Mouse (Mus musculus) liver (tissue): ENCODE data around the gene Ptn.

Experiments used
- DNase-seq: peaks from one replicate; pipeline ENCODE4 v3.0.0-alpha.2; 2020; ENCODE audit warnings: mixed read lengths

Ptn gene

GRCm38 (mm10) chr6:36809747-36810285, at the start of gene Ptn:
TSS of gene Ptn (minus strand) at chr6:36810220.
- DNase-seq: peak; percentile 30

- DNase-seq: no peak
These were observed 48.4 kb upstream of the Ptn start for GRCm38 (mm10) chr6:36858258-36859041.

- no peak for DNase-seq
These were observed 47.7 kb upstream of the Ptn start for GRCm38 (mm10) chr6:36857627-36858257.

- DNase-seq: peak; percentile 45
These were observed 40.6 kb upstream of the Ptn start for GRCm38 (mm10) chr6:36850422-36851129.

- DNase-seq: no peak
These were observed 35.3 kb upstream of the Ptn start for GRCm38 (mm10) chr6:36845288-36845687.

- DNase-seq: no peak
These were observed 34.2 kb upstream of the Ptn start for GRCm38 (mm10) chr6:36844258-36844657.

- no peak for DNase-seq
These were observed 33.0 kb upstream of the Ptn start for GRCm38 (mm10) chr6:36843031-36843488.

GRCm38 (mm10) chr6:36842101-36842922, 32.3 kb upstream of the Ptn start:
- no peak for DNase-seq

- no peak for DNase-seq
These were observed 31.7 kb upstream of the Ptn start for GRCm38 (mm10) chr6:36841701-36842100.

GRCm38 (mm10) chr6:36841174-36841573, 31.2 kb upstream of the Ptn start:
- DNase-seq: no peak

- DNase-seq: no peak
These were observed 28.7 kb upstream of the Ptn start for GRCm38 (mm10) chr6:36838747-36839146.

GRCm38 (mm10) chr6:36835351-36835750, 25.3 kb upstream of the Ptn start:
- no peak for DNase-seq

- no peak for DNase-seq
These were observed 24.8 kb upstream of the Ptn start for GRCm38 (mm10) chr6:36834695-36835265.

- no peak for DNase-seq
These were observed 22.7 kb upstream of the Ptn start for GRCm38 (mm10) chr6:36832681-36833080.

- DNase-seq: no peak
These were observed 22.2 kb upstream of the Ptn start for GRCm38 (mm10) chr6:36832207-36832606.

GRCm38 (mm10) chr6:36830371-36830925, 20.4 kb upstream of the Ptn start:
- DNase-seq: no peak

- no peak for DNase-seq
These were observed 9.7 kb upstream of the Ptn start for GRCm38 (mm10) chr6:36819784-36820050.

GRCm38 (mm10) chr6:36819019-36819783, 9.2 kb upstream of the Ptn start:
- peak; percentile 56 for DNase-seq

GRCm38 (mm10) chr6:36818281-36819018, 8.4 kb upstream of the Ptn start:
- no peak for DNase-seq

- no peak for DNase-seq
These were observed 6.6 kb upstream of the Ptn start for GRCm38 (mm10) chr6:36816666-36817065.

GRCm38 (mm10) chr6:36815992-36816391, 6.0 kb upstream of the Ptn start:
- no peak for DNase-seq
